27 mouse cellular contexts compared by ENCODE assay signal in the genomic region with DNA sequence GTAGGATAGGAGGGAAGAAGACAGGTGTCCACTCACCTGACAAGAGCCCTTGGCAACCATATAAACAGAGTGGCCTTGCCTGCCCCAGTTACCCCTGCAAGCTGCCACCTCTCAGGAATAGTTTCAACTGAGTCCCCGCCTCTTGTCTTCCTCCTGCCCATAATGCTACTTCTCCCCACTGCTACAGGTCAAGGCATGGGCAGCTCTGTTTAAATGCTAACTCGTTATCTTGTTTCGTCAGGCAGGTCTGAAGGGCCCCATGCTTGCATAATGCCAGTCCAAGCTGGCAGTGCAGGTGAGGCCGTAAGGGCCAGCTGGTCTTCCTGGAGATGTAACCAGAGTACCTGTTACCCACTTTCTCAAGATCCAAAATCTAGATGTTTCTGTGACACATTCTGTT. TPM values are rescaled to one million over a fixed set of nuclear protein-coding genes. Genes with fewer than 3 reads are reported as not detected.
DNase-seq lines count a peak whose midpoint lies in the region; ATAC-seq and TF ChIP-seq lines count a peak whose summit lies in the region.
"Had no signal": no experiment of that assay in that cellular context is flagged by ENCODE, and none has a peak within 500 bp of the region (broad histone marks: within the 10 kb centered on the region; RNA-seq: fewer than 3 reads in every experiment).

No protein-coding gene starts in this region.

- H3K4me2 ChIP-seq in heart, embryonic 13.5 days: no peak overlapping the region
- no peak overlapping the region for H3K4me2 ChIP-seq in forebrain, embryonic 12.5 days
- H3K4me2 ChIP-seq: hindbrain, embryonic 13.5 days; kidney, embryonic 15.5 days; limb, embryonic 12.5 days; liver, embryonic 15.5 days; midbrain, embryonic 13.5 days; stomach, embryonic 15.5 days had no signal

- H3K4me1 ChIP-seq in heart, embryonic 13.5 days: peaks cover 96% of the 10 kb centered on the region
- peaks cover 8% of the 10 kb centered on the region for H3K4me1 ChIP-seq in lung, adult 2 months (ENCODE audit: control insufficient read depth, insufficient read depth, low read length)
- H3K4me1 ChIP-seq in forebrain, embryonic 12.5 days: peaks cover 47% of the 10 kb centered on the region

- intact Hi-C loops in heart, postnatal 10 days (cut with DNase I): no loop called here

- H3K27me3 ChIP-seq in heart, embryonic 13.5 days (replicated peaks): no peaks in the 10 kb centered on the region
- no peaks in the 10 kb centered on the region for H3K27me3 ChIP-seq in forebrain, embryonic 12.5 days
- H3K27me3 ChIP-seq: hindbrain, embryonic 13.5 days; kidney, embryonic 15.5 days; limb, embryonic 12.5 days; midbrain, embryonic 13.5 days; stomach, embryonic 15.5 days had no signal

- no peak overlapping the region for H3K4me3 ChIP-seq in heart, embryonic 13.5 days
- H3K4me3 ChIP-seq in lung, adult 2 months (replicated peaks; ENCODE audit: extremely low read depth, low read depth, low read length): no peak overlapping the region
- no peak overlapping the region for H3K4me3 ChIP-seq in forebrain, embryonic 12.5 days (replicated peaks)
- H3K4me3 ChIP-seq: erythroblast, embryonic 14.5 days; hindbrain, embryonic 13.5 days; kidney, embryonic 15.5 days; layer of hippocampus, adult 2 months; left cerebral cortex, adult 2 months; limb, embryonic 12.5 days; liver, embryonic 15.5 days; midbrain, embryonic 13.5 days; stomach, embryonic 15.5 days had no signal

- peak overlapping the region; percentile 76 for H3K27ac ChIP-seq in heart, embryonic 13.5 days (replicated peaks)
- no peak overlapping the region for H3K27ac ChIP-seq in forebrain, embryonic 12.5 days
- H3K27ac ChIP-seq: kidney, embryonic 15.5 days; layer of hippocampus, adult 2 months; left cerebral cortex, adult 2 months; limb, embryonic 12.5 days; liver, embryonic 15.5 days; midbrain, embryonic 13.5 days; stomach, embryonic 15.5 days had no signal

- DNase-seq in heart, postnatal 10 days: no peak
- DNase-seq in lung, adult 18-20 months: peak; percentile 72 to 84
- DNase-seq in lung, postnatal 14 days: no peak
- peak; percentile 53 for DNase-seq in lung, adult 2 months
- DNase-seq in lung, postnatal 25 days (ENCODE audit: low spot score): peak; percentile 76
- DNase-seq: adrenal gland, postnatal 25 days; cerebellum, adult 18-20 months; forebrain, postnatal 0 days; gastrocnemius, postnatal 10 days; kidney, adult 18-20 months; kidney, postnatal 25 days; retina, postnatal 1 day; right cerebral cortex, postnatal 25 days; thymus, postnatal 14 days had no signal

- H3K9ac ChIP-seq in heart, embryonic 13.5 days: no peak overlapping the region
- H3K9ac ChIP-seq in forebrain, embryonic 12.5 days: no peak overlapping the region
- H3K9ac ChIP-seq: forebrain, postnatal 0 days; hindbrain, embryonic 13.5 days; kidney, embryonic 15.5 days; limb, embryonic 12.5 days; liver, embryonic 15.5 days; stomach, embryonic 15.5 days had no signal

- 78% methylated on average over 4 of the region's 4 CpGs for WGBS in heart, embryonic 13.5 days
- 78% methylated on average over 4 of the region's 4 CpGs for whole genome bisulfite sequencing in lung, adult 2 months
- 84% methylated on average over 4 of the region's 4 CpGs for WGBS in forebrain, embryonic 12.5 days

- TF ChIP-seq CTCF in lung, adult 2 months (IDR thresholded peaks at IDR 0.05; ENCODE audit: insufficient read depth, low read length): no peak

- ATAC-seq in heart, embryonic 13.5 days (ENCODE audit: extremely low read depth, insufficient number of reproducible peaks, low FRiP score, low TSS enrichment): no peak
- no peak for ATAC-seq in forebrain, embryonic 12.5 days (ENCODE audit: low FRiP score)
- no peak for ATAC-seq in megakaryocyte, adult 5-6 weeks (ENCODE audit: poor library complexity, severe bottlenecking)
- ATAC-seq: CD4-positive, CD25-positive, alpha-beta regulatory T cell, adult 4 months; forebrain, postnatal 0 days; midbrain, embryonic 13.5 days had no signal

- no peaks in the 10 kb centered on the region for H3K9me3 ChIP-seq in heart, embryonic 13.5 days
- H3K9me3 ChIP-seq in forebrain, embryonic 12.5 days: no peaks in the 10 kb centered on the region
- H3K9me3 ChIP-seq: hindbrain, embryonic 13.5 days; kidney, embryonic 15.5 days; limb, embryonic 12.5 days; liver, embryonic 15.5 days; midbrain, embryonic 13.5 days; stomach, embryonic 15.5 days had no signal

- no peak for TF ChIP-seq POLR2A in lung, adult 2 months (IDR thresholded peaks at IDR 0.05; ENCODE audit: borderline replicate concordance, extremely low read depth, low read depth, low read length)

- H3K36me3 ChIP-seq in heart, embryonic 13.5 days: peaks cover 57% of the 10 kb centered on the region
- H3K36me3 ChIP-seq in forebrain, embryonic 12.5 days (replicated peaks): peaks cover 57% of the 10 kb centered on the region
- H3K36me3 ChIP-seq: stomach, embryonic 15.5 days had no signal

RNA-seq across cellular contexts. Expression of a gene that starts 41.4 kb away (rescaled TPM):
- polyA plus RNA-seq in heart, embryonic 13.5 days (2015; fragmentation: Nextera tagmentation; extraction: Ambion mirVana): 16.1 and 18.2 TPM in 2 replicates
- total RNA-seq in heart, postnatal 10 days (2021): 10 to 100 TPM; 44.6 to 45.7 TPM
- 46.4 and 47.3 TPM in 2 replicates for polyA plus RNA-seq in lung, adult 2 months (2012; rRNA removed)
- 34.2 and 35.1 TPM in 2 replicates for polyA plus RNA-seq in forebrain, embryonic 12.5 days (2016; fragmentation: Nextera tagmentation; extraction: Ambion mirVana)
- total RNA-seq in megakaryocyte, adult 5-6 weeks (2015): 13.9 and 14.2 TPM in 2 replicates
- total RNA-seq in megakaryocyte, adult 5-6 weeks (2017): 7.8 TPM in 2 replicates

Comparison
In these comparisons a context has a peak if more than half of its experiments do, and no peak if none do; other contexts are left out.
1. DNase-seq: peak in lung, adult 18-20 months (2 of 2), lung, adult 2 months (single experiment) and lung, postnatal 25 days (single experiment); none in heart, postnatal 10 days (0 of 2) and lung, postnatal 14 days (single experiment).